Mouse (Mus musculus) hindbrain, postnatal 0 days (tissue): Measurements from ENCODE around the gene Plekhd1. TPM values are rescaled to one million over a fixed set of nuclear protein-coding genes. Genes with fewer than 3 reads are reported as not detected.

Experiments
- ATAC-seq: fragments of 200-750 bp; cut with Nextera tagmentation; 2 replicates; pipeline ENCODE4 v1.8.0; 2017; ENCODE audit warnings: mild to moderate bottlenecking, moderate TSS enrichment, moderate library complexity
- DNase-seq: peaks from one replicate; pipeline ENCODE4 v3.0.0-alpha.2; 2015; ENCODE audit warnings: low spot score
- H3K27ac ChIP-seq: fragments of 300-500 bp; sonication (generic); 2 replicates; pipeline ENCODE4 v1.5.1; 2014; ENCODE audit warnings: mild to moderate bottlenecking
- H3K27me3 ChIP-seq: fragments of 300-500 bp; sonication (generic); 2 replicates; pipeline ENCODE4 v1.6.1; 2014; ENCODE audit warnings: low read length, mixed read lengths; ENCODE audit not compliant: insufficient read depth
- H3K36me3 ChIP-seq: fragments of 300-500 bp; sonication (generic); 2 replicates; pipeline ENCODE4 v1.6.1; 2014; ENCODE audit warnings: low read length, mixed read lengths; ENCODE audit not compliant: insufficient read depth
- H3K4me1 ChIP-seq: fragments of 300-500 bp; sonication (generic); 2 replicates; pipeline ENCODE4 v1.6.1; 2014; ENCODE audit warnings: antibody characterized with exemption, low read length, mixed read lengths; ENCODE audit not compliant: insufficient read depth
- H3K4me2 ChIP-seq: fragments of 300-500 bp; sonication (generic); 2 replicates; pipeline ENCODE4 v1.6.1; 2014; ENCODE audit warnings: low read depth, mild to moderate bottlenecking, low read length, moderate library complexity, mixed read lengths
- H3K4me3 ChIP-seq: fragments of 300-500 bp; sonication (generic); 2 replicates; pipeline ENCODE4 v1.5.1; 2014; ENCODE audit warnings: low read length
- H3K9ac ChIP-seq: fragments of 300-500 bp; sonication (generic); replicated peaks from 2 replicates; pipeline ENCODE4 v1.6.1; 2014; ENCODE audit warnings: mild to moderate bottlenecking, low read length, moderate library complexity, mixed read lengths
- H3K9me3 ChIP-seq: fragments of 300-500 bp; sonication (generic); 2 replicates; pipeline ENCODE4 v1.6.1; 2016; ENCODE audit warnings: low read length, mixed read lengths
- CTCF ChIP-seq: IDR thresholded peaks from 2 replicates; pipeline ENCODE4 v1.5.1; 2016; ENCODE audit warnings: antibody characterized with exemption, control low read depth, low read depth
- WGBS: fragments of 180-500 bp; shearing (Covaris S2); extraction: QIAGEN DNeasy Blood & Tissue Kit; methylation state at CpG from one replicate; pipeline ENCODE4 v1.1.7; 2014; 5-methylcytosine and 5-hydroxymethylcytosine counted together
- polyA plus RNA-seq: library from polyadenylated mRNA; unstranded; fragments of >200 nt; fragmentation: Nextera tagmentation; extraction: Ambion mirVana; gene quantifications from 2 replicates; pipeline ENCODE4 v1.2.1, GENCODE M21; 2015
- total RNA-seq: library from RNA; depleted of rRNA; stranded (reverse); fragments of >200 nt; gene quantifications from 2 replicates; pipeline ENCODE4 v1.2.3, GENCODE M21; 2014

The Plekhd1 gene
- total and polyA plus RNA-seq, 2 experiments from 2014 or later, result 6.6 to 7.1 TPM

DNA sequence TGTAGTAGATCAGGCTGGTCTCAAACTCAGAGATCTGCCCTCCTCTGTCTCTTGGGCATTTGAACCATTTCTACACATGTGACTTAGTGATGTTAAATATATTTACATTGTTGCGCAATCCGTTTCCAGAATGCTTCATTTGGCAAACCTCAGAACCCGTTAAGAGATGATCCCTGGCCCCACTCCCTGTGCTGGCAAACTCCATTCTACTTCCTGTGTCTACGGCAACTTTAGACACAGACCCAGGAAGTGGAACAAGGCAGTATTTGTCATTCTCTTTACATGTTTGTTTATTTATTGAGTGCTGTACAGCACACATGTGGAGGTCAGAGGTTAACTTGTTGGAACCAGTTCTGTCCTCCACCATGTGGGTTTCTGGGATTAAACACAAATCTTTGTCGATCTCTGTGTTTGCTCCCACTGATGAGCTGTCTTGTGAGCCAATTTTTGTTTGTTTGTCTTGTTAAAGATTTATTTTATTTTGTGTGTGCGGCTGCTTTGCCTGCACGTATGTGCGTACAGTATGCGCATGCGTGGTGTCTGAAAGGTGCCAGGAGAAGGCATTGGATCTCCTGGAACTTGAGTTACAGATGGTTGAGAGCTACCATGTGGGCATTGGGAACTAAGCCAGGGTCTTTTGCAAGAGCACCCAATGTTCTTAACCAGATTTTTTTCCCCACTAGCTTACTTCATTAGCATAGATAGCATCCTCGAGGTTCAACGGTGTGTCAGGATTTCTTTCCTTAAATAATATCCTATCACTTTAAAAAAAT is 37.6 kb downstream of the Plekhd1 start:
- no peak overlapping the region for H3K27ac ChIP-seq
- H3K27me3 ChIP-seq, result no peaks in the 10 kb centered on the region
- DNase-seq (no peak), ATAC-seq (no peak)
- H3K36me3 ChIP-seq, result no peaks in the 10 kb centered on the region
- H3K9ac ChIP-seq, result no peak overlapping the region
- no peak overlapping the region for H3K4me2 ChIP-seq
- no peaks in the 10 kb centered on the region for H3K9me3 ChIP-seq
- H3K4me3 ChIP-seq, result no peak overlapping the region
- WGBS, result 78% methylated on average over 12 of the region's 12 CpGs
- H3K4me1 ChIP-seq, result no peaks in the 10 kb centered on the region
- TF ChIP-seq CTCF, result no peak

DNA sequence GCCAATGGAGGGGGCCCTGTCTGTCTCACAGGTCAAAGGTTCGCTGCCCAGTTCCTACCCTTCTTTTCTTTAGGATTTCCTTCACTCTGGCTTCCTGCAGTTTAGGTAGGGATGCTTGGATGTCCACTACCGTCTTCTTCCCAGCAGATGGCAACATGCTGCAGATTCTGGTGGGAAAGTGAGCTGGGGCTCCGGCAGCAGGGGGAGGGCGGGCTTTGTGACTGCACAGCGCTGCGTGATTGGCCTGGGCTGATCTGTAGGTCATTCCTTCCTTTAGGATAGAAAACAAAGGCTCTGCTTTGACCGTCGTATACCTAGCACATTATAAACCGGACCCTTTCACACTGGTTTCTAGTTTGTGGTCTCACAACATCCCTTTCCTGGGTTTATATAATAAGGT is 38.2 kb downstream of the Plekhd1 start:
- DNase-seq (peak; percentile 90), ATAC-seq (peak; percentile 90)
- no peak overlapping the region for H3K4me3 ChIP-seq
- no peaks in the 10 kb centered on the region for H3K36me3 ChIP-seq
- 5% methylated on average over 9 of the region's 9 CpGs for WGBS
- H3K4me2 ChIP-seq, result no peak overlapping the region
- H3K27me3 ChIP-seq, result no peaks in the 10 kb centered on the region
- TF ChIP-seq CTCF, result peak; percentile 91
- H3K4me1 ChIP-seq, result no peaks in the 10 kb centered on the region
- H3K9me3 ChIP-seq, result no peaks in the 10 kb centered on the region
- H3K27ac ChIP-seq, result no peak overlapping the region
- no peak overlapping the region for H3K9ac ChIP-seq

DNA sequence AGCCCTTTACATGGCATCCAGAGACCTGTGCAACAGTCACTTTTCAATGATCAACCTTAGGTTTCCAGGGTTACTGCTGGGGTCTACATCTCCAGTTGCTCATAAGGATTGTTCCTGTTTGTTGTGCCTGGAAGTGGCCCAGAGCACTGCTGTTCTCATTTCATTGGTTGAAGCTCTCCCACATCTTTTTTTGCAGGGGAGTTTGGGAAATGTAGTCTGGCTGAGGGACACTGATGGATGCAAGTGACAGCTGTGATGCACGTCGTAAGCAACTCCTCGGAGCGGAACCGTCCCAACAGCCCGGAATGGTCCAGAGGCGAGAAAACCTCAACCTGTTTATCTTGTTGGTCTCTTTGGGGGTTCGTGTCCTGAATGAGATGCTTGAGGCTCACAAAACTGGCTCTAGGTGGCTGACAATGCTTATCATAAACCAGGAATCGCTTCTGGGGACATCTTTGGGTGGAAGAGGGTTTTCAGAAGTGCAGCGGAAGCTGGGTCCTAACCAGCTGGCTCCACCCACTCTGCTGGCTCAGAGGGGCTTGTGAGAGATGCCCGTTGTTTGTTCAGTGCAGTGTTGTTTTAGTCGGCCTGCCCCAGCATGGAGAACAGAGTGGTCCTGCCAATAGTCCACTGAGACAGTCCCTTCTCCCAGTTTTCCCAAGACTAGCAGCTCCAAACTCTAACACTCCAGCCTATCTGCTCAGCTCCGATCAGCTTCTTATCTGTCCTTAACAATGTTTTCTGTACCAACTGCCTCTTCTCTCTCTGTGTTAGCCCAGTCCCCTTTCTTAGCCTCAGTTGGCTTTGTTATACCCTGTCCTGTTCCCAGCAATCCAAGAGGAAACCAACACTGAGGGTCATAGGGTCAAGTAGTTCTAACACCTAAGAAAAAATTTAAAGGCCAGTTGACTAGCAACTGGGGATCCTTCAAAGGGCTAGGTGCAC is 42.4 kb downstream of the Plekhd1 start:
- no peak for TF ChIP-seq CTCF
- ATAC-seq, result no peak
- Histone ChIP-seq H3K4me2 (no peak overlapping the region), H3K9me3 (no peaks in the 10 kb centered on the region), H3K27ac (no peak overlapping the region), H3K36me3 (no peaks in the 10 kb centered on the region), H3K4me1 (peaks cover 20% of the 10 kb centered on the region), H3K27me3 (no peaks in the 10 kb centered on the region), H3K9ac (no peak overlapping the region), H3K4me3 (no peak overlapping the region)
- WGBS, result 57% methylated on average over 13 of the region's 13 CpGs
- peak; percentile 48 for DNase-seq

DNA sequence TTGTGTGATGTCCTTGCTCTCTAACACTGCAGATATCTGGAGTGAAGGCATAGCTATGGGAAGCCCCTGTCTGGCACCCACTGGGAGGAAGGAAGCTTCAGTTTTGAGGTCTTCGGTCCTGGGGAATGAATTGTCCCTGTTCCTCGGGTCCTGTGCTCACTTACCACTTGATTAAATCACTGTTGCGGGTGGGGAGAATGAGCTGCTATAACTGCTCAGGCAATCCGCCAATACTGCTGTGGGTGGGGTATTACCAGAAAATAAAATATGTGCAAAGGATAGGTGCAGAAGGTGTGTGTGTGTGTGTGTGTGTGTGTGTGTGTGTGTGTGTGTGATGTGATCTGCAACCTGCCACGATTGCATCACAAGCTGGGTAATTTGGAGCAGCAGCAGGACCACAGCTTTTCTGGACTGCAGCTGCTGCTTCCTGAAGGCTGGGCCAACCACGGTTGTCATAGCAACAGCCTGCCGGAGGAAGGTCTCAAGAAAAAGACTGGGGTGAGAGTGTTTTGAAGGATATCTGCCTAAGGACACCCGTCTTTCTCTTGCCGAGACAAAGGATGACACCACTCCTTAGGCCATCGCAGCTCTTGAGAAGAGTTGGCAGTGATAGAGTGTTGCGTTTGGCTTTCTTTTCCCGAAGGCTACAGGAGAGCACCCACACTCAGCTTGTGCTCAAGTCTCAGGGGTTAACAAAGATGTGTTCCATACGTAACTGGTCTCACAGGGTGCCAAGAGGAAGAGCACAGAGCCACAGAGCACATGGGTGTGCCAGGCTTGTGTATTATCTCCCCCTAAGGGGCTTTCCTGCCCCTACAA is 44.3 kb downstream of the Plekhd1 start:
- Histone ChIP-seq H3K27me3 (no peaks in the 10 kb centered on the region), H3K36me3 (no peaks in the 10 kb centered on the region), H3K4me3 (no peak overlapping the region), H3K4me1 (peaks cover 20% of the 10 kb centered on the region), H3K9ac (peak overlapping the region; percentile 31; the same call in 1 of the 2 replicates), H3K4me2 (peak overlapping the region; percentile 42), H3K27ac (peak overlapping the region; percentile 91), H3K9me3 (no peaks in the 10 kb centered on the region)
- ATAC-seq (peak; percentile 87), DNase-seq (peak; percentile 93)
- no peak for TF ChIP-seq CTCF
- 5% methylated on average over 13 of the region's 13 CpGs for WGBS

DNA sequence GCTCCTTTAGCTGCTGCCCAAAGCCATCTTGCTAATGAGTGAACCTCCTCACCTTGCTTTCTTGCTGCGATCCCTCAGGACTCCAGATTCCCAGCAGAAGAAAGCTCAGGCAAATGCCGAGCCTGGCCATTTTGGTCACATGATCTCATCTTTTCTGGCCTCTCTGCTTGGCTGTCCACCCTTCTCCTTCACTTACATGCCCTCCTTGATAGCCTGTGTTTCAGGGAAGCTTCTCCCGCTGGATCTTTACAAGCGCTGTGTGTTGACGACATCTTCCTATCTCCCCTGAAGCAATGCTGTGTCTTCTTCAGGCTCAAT is 44.9 kb downstream of the Plekhd1 start:
- Histone ChIP-seq H3K4me3 (no peak overlapping the region), H3K9ac (peak overlapping the region; percentile 31; the same call in 1 of the 2 replicates), H3K36me3 (no peaks in the 10 kb centered on the region), H3K9me3 (no peaks in the 10 kb centered on the region), H3K4me2 (peak overlapping the region; percentile 42), H3K27me3 (no peaks in the 10 kb centered on the region), H3K27ac (peak overlapping the region; percentile 91), H3K4me1 (peaks cover 20% of the 10 kb centered on the region)
- no peak for TF ChIP-seq CTCF
- DNase-seq (no peak), ATAC-seq (peak; percentile 8)
- 45% methylated on average over 5 of the region's 5 CpGs for WGBS

DNA sequence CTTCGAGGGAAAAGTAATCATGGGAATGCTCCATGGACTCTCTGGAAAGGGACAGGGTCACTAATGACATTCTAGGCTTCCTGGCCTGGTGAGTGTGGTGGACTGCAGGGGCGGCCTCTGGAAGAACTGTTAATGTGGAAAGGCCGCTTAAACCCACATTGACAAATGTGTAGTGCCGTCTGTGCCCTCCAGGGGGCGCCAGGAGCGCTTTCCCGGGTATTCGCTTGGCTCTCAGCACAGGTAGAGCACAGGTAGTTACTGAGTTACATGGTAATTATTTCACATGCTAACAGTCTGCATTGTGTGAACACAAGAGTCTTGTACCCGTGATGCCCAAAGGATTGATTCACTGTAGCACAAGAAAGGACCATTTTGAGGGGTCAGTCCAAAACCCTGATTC is 47.1 kb downstream of the Plekhd1 start:
- ATAC-seq, result no peak
- no peaks in the 10 kb centered on the region for H3K27me3 ChIP-seq
- no peak for DNase-seq
- H3K9ac ChIP-seq, result no peak overlapping the region
- H3K27ac ChIP-seq, result no peak overlapping the region
- TF ChIP-seq CTCF, result peak; percentile 68
- H3K4me2 ChIP-seq, result no peak overlapping the region
- peaks cover 20% of the 10 kb centered on the region for H3K4me1 ChIP-seq
- H3K36me3 ChIP-seq, result no peaks in the 10 kb centered on the region
- WGBS, result 46% methylated on average over 9 of the region's 9 CpGs
- no peak overlapping the region for H3K4me3 ChIP-seq
- H3K9me3 ChIP-seq, result no peaks in the 10 kb centered on the region
